Mouse (Mus musculus) limb, embryonic 10.5 days (tissue): ENCODE results near the gene Sertad1. TPM values are rescaled to one million over a fixed set of nuclear protein-coding genes. Genes with fewer than 3 reads are reported as not detected.
A peak's percentile ranks its signal among the peaks of the same experiment; 100 is the strongest.

Experiments used
- DNase-seq: peaks from one replicate; pipeline ENCODE4 v3.0.0-alpha.2; 2017; ENCODE audit warnings: low spot score
- H3K27ac ChIP-seq: fragments of 300-500 bp; sonication (generic); 2 replicates; pipeline ENCODE4 v1.5.1; 2016; ENCODE audit warnings: mild to moderate bottlenecking
- H3K27me3 ChIP-seq: fragments of 300-500 bp; sonication (generic); 2 replicates; pipeline ENCODE4 v1.6.1; 2016; ENCODE audit warnings: low read depth, mild to moderate bottlenecking; ENCODE audit not compliant: poor library complexity, severe bottlenecking
- H3K36me3 ChIP-seq: fragments of 300-500 bp; sonication (generic); 2 replicates; pipeline ENCODE4 v1.6.1; 2016; ENCODE audit warnings: mild to moderate bottlenecking, moderate library complexity
- H3K4me1 ChIP-seq: fragments of 300-500 bp; sonication (generic); 2 replicates; pipeline ENCODE4 v1.6.1; 2016
- H3K4me3 ChIP-seq: fragments of 300-500 bp; sonication (generic); 2 replicates; pipeline ENCODE4 v1.5.1; 2016; ENCODE audit warnings: mild to moderate bottlenecking, moderate library complexity
- H3K9me3 ChIP-seq: fragments of 300-500 bp; sonication (generic); replicated peaks from 2 replicates; pipeline ENCODE4 v1.6.1; 2016; ENCODE audit warnings: mild to moderate bottlenecking
- WGBS: fragments of 180-500 bp; shearing (Covaris S2); methylation state at CpG from one replicate; pipeline ENCODE4 v1.1.7; 2016; 5-methylcytosine and 5-hydroxymethylcytosine counted together
- polyA plus RNA-seq: library from polyadenylated mRNA; unstranded; fragments of >200 nt; fragmentation: Nextera tagmentation; extraction: Ambion mirVana; gene quantifications from 2 replicates; pipeline ENCODE4 v1.2.1, GENCODE M21; 2016

Gene Sertad1
- polyA plus RNA-seq = 25.0 and 29.8 TPM in 2 replicates

DNA sequence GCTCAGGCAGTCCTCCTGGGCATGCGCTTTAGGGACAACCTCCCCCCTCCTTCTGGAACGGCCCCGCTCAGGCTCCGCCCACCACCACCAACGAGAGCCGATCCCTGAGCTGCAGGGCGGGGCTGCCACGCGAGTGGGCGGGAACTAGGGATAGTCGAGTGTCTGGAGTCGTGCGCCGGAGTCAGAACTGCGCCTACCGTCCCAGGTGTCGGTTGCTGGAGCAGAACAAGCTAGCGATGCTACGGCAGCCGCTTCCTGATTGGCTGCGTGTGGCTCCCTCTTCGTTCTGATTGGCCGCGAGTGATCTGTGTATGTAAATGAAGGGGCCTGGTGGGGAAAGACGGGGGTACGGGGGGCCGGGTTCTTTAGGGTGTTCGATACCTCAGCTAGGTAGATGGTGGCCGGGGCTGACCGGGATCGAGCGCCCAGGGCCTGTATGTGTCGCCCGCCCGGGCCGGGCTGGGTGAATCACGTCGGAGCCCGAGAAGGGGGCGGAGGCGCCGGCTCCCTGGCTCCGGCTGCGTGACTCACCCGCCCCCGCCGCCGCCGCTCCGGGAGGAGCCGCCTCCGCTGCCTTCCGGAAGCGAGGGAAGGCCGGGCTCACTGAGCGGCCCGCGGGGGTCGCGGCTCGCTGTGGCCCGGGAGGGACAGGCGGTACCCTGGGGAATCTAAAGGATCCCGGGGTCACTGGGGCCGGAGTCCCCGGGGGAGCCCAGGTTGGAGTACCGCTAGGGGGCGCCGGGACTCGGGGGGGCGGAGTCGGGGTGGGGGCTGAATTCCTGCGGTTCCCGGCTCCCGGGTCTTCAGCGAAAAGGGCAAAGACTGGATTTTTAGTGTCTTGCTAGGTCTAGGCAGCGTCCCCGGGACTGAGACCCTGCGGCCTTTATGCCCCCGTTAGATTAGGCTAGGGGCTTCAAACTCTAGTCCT lies at the start of gene Sertad1:
Sertad1 (plus strand) TSS at position 141 of the 928 bp plus-strand sequence.
- H3K9me3 ChIP-seq = no peaks in the 10 kb centered on the region
- H3K27me3 ChIP-seq = no peaks in the 10 kb centered on the region
- peaks cover 49% of the 10 kb centered on the region for H3K4me1 ChIP-seq
- H3K36me3 ChIP-seq = peaks cover 9% of the 10 kb centered on the region
- peak within 1 kb of the TSS; percentile 82 for H3K4me3 ChIP-seq
- peak within 1 kb of the TSS; percentile 98 for H3K27ac ChIP-seq
- peak; percentile 99 for DNase-seq
- WGBS = under 1% methylated on average over 80 of the region's 80 CpGs

DNA sequence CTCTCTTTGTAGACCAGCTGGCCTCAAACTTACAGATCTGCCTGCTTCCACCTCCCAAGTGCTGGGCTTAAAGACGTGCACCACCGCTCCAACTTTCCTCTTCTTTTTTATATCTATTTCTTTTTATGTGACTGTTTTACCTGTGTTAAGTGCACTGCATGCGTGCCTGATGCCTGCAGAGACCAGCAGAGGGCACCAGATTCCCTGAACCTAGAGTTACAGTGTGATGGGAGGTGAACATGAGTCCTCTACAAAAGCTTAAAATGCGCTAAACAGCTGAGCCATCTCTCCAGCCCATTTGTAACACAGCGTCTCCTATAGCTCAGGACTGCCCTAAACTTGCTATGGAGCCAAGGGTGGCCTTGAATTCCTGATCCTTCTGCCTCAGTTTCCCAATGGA lies 49.2 kb upstream of the Sertad1 start:
- Histone ChIP-seq H3K27ac (no peak overlapping the region), H3K27me3 (peaks cover 29% of the 10 kb centered on the region), H3K36me3 (no peaks in the 10 kb centered on the region), H3K4me3 (no peak overlapping the region), H3K4me1 (peaks cover 4% of the 10 kb centered on the region), H3K9me3 (0 out of 2 replicates have a peak, but pooled peaks cover 3% of the 10 kb centered on the region)
- 59% methylated on average over 5 of the region's 5 CpGs for WGBS
- DNase-seq = peak; percentile 46

DNA sequence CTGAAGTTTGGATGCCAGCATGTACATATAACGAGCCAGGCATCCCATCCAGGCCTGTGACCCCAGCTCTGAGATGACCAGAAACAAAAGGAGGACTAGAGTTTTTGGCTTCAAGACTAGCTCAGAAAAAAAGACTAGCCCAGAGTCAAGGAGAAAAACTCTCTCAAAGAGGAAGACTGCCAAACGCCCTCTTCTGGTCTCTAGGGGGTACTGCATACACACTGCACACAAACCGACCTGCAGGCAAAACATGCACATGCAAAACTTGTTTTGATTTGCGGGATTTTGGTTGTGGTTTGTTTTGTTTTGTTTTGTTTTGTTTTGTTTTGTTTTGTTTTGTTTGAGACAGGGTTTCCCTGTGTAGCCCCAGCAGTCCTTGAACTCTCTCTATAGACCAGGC lies 46.7 kb upstream of the Sertad1 start:
- WGBS = 85% methylated on average over 4 of the region's 4 CpGs
- Histone ChIP-seq H3K27me3 (peaks cover 20% of the 10 kb centered on the region), H3K4me3 (no peak overlapping the region), H3K9me3 (0 out of 2 replicates have a peak, but pooled peaks cover 3% of the 10 kb centered on the region), H3K4me1 (no peaks in the 10 kb centered on the region), H3K27ac (no peak overlapping the region), H3K36me3 (no peaks in the 10 kb centered on the region)
- DNase-seq = no peak

DNA sequence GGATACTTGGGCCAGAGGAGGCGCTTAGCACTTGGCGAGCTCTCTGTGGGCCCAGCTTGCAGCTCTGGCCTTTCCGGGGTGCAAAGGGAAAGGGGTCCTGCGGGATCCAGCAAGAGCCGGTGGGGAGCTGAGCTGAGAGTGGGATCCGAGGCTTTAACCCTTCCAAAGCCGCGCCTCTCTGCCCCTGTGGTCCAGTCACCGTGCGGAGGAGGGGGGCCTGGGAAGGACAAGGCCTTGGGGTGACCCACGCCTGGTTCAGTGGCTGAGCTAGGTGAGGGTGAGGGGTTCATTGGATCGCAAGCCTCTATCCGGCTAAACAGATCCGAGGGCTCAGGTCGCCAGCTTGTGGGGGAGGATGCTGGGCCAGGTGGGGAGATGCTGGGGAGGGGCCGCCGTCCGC lies 40.7 kb upstream of the Sertad1 start:
- peak overlapping the region; percentile 62 for H3K4me3 ChIP-seq
- DNase-seq = peak; percentile 50
- peaks cover 49% of the 10 kb centered on the region for H3K27me3 ChIP-seq
- H3K36me3 ChIP-seq = no peaks in the 10 kb centered on the region
- no peaks in the 10 kb centered on the region for H3K9me3 ChIP-seq
- H3K4me1 ChIP-seq = peaks cover 20% of the 10 kb centered on the region
- 4% methylated on average over 18 of the region's 18 CpGs for WGBS
- H3K27ac ChIP-seq = peak overlapping the region; percentile 61

DNA sequence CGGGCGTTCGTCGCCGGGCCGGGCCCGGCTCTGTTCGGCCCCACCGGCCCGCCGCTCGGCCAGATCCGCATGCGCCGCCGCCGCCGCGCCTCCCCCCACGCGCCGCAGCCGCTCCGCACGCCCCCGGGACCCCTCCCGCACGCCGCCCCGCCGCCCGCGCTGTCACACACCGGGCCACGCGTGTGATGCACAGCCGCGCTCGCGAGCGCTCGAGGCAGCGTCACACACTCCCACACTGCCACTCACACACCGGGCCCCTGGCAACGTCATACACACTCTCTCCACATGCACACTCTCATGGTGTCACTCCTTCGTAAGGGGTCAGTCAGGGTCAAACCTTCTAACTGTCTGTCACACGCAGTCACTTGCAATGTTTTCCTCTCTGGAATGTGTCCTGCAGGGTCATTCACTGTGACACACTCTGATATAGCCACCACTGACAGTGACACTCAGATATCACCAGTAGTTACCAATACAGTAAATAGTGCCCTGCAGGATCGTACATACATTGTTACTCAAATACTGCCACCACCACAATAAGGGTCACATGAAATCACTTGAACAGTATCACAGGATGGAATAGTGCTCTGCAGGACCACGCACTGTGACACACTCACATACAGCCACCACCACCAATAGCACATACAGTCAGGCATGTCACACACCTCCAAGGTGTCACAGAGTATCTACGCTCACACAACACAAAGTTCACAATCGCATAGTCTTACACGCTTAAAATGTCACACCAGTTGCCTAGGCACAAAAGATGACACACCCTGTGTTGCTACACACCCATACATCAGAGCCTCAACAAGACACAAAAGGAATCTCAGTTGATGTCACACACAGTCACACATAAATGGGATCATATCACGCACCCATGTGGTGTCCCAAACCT lies 39.9 kb upstream of the Sertad1 start:
- peaks cover 20% of the 10 kb centered on the region for H3K4me1 ChIP-seq
- peaks cover 49% of the 10 kb centered on the region for H3K27me3 ChIP-seq
- 8% methylated on average over 53 of the region's 53 CpGs for WGBS
- peak overlapping the region; percentile 62 for H3K4me3 ChIP-seq
- no peaks in the 10 kb centered on the region for H3K36me3 ChIP-seq
- DNase-seq = peak; percentile 39
- H3K27ac ChIP-seq = peak overlapping the region; percentile 61
- no peaks in the 10 kb centered on the region for H3K9me3 ChIP-seq

DNA sequence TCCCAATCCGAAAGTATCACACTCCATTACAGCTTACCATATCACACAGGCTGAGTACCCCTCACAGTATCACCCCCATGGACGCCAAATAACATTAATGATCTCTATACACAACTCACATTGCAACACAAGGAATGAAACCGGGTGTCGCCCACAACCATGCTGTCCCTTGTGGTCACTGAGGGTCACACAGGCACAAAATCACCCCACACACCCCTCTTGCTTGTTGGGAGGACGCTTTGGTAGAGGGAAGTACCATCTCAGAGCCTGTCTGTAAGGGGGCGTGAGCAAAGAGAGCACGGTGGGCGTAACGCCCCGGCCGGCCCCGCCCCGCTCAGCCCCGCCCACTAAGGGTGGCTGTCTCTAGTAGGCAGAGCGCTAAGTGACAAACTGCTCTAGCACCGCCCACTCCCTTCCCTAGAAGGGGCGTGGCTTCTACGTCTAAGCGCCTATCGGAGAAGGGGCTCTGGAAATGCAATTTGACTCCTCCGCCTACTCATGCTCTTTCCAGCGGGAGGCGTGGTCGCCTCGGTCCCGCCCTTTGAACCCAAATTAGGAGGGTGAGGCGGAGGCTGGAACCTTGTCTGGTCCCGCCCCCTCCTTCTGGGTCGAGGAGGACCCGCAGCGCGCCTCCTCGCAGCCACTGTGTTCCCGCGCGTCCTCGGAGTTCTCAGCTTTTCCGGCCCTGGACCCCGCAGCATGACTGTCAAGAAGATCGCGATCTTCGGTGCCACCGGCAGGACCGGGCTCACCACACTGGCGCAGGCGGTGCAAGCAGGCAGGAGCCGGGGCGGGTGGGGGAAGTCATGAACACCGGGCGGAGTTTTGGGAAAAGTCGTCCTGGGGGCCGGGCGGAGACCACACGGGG lies 39.1 kb upstream of the Sertad1 start, which contains the start of the genes Sptbn4 and Blvrb:
Sptbn4 (minus strand) TSS at position 268 of the 868 bp plus-strand sequence.
Blvrb (plus strand) TSS at position 560 of the 868 bp plus-strand sequence.
- peak within 1 kb of the TSS; percentile 62 for H3K4me3 ChIP-seq
- H3K4me1 ChIP-seq = peaks cover 20% of the 10 kb centered on the region
- H3K9me3 ChIP-seq = no peaks in the 10 kb centered on the region
- H3K27ac ChIP-seq = peak within 1 kb of the TSS; percentile 61
- DNase-seq = peak; percentile 93
- peaks cover 49% of the 10 kb centered on the region for H3K27me3 ChIP-seq
- no peaks in the 10 kb centered on the region for H3K36me3 ChIP-seq
- WGBS = 1% methylated on average over 54 of the region's 54 CpGs

DNA sequence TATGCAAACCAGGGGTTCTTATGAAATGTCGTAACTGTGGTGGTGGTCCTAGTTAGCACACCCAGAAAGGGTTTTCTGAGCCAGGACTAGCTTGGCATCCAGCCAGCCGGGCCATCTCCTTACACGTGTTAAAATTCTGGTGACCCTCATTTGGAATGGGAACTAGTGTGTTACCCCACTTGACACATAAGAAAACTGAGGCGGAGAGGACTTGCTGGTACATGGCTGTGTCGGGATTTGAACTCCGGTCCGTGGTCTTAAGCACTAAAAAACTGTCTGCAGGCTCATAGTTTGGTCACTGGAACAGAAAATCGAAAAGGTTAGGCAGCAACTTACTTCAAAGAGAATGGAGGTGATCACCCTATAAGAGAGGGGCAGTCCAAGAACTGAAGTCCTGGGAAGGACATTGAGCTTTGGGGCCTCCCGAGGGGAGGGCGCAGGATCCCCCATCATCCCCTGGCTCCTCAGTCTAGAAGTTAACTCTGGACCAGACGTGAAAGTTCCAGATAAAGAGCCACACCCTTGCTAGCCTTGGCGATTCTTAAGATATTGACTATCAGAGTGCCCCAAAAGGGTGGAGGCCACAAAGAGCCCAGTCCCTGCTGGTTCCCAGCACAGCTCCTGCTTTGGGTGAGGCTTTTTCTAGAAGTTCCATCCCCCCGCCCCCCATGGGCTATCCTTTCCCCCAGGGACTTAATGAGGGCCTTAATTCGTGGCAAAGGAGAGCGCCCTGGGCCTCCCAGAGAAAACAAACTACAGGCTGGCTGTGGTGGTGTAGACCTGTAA lies 38.1 kb upstream of the Sertad1 start:
- no peaks in the 10 kb centered on the region for H3K9me3 ChIP-seq
- no peak for DNase-seq
- H3K27ac ChIP-seq = peak overlapping the region; percentile 59
- WGBS = 58% methylated on average over 15 of the region's 15 CpGs
- H3K4me3 ChIP-seq = peak overlapping the region; percentile 61
- H3K27me3 ChIP-seq = peaks cover 47% of the 10 kb centered on the region
- H3K4me1 ChIP-seq = peaks cover 20% of the 10 kb centered on the region
- H3K36me3 ChIP-seq = no peaks in the 10 kb centered on the region

DNA sequence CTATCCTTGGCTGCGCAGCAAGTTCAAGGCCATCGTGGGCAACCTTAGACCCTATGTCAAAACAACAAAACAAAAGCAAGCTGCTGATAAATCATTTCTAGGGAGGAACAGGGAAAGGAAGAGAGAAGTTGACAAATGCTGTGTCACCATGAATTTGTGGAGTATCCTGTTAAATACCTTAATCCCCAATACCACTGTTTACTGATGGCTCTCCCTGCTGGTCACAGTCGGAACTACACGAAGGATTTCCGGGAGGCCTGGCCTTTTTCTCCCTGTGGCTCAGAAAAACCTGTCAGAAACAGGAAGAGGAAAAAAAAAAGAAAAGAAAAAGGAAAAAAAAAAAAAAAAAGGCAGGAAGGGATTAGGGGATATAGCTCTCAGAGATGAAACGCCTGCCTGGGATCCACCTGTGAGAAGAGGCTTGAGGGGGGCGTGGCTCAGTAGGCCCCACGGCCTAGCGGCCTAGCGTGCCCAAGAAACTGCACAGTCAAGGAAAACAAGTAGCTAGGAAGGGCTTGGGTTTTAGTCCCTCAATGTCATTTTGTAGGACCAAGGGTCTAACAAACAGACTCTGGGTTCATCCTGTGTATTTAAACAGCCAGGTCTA lies 37.4 kb upstream of the Sertad1 start:
- peak; percentile 68 for DNase-seq
- peaks cover 20% of the 10 kb centered on the region for H3K4me1 ChIP-seq
- H3K27ac ChIP-seq = no peak overlapping the region
- H3K4me3 ChIP-seq = no peak overlapping the region
- 64% methylated on average over 10 of the region's 10 CpGs for WGBS
- H3K27me3 ChIP-seq = peaks cover 40% of the 10 kb centered on the region
- H3K9me3 ChIP-seq = no peaks in the 10 kb centered on the region
- H3K36me3 ChIP-seq = no peaks in the 10 kb centered on the region

DNA sequence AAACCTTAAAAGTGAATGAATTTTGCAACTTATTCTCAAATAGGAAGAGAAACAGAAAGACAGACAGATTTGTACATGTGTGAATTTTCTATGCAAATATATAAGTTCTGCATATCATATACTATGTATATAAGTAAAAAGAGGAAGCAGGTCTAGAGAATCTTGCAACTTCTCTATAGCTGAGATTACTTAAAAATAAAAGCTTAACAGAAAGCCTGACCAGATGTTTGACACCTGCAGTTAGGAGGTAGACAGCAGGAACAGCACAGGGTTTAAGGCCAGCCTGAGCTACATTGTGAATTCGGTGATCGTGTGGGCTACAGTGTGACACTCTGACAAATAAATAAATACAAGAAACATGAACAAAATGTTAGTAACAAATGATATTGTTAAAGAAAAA lies 35.4 kb upstream of the Sertad1 start:
- WGBS = 94% methylated on average over 2 of the region's 2 CpGs
- no peaks in the 10 kb centered on the region for H3K36me3 ChIP-seq
- peaks cover 15% of the 10 kb centered on the region for H3K4me1 ChIP-seq
- no peak for DNase-seq
- H3K27ac ChIP-seq = no peak overlapping the region
- H3K27me3 ChIP-seq = peaks cover 20% of the 10 kb centered on the region
- no peaks in the 10 kb centered on the region for H3K9me3 ChIP-seq
- no peak overlapping the region for H3K4me3 ChIP-seq

DNA sequence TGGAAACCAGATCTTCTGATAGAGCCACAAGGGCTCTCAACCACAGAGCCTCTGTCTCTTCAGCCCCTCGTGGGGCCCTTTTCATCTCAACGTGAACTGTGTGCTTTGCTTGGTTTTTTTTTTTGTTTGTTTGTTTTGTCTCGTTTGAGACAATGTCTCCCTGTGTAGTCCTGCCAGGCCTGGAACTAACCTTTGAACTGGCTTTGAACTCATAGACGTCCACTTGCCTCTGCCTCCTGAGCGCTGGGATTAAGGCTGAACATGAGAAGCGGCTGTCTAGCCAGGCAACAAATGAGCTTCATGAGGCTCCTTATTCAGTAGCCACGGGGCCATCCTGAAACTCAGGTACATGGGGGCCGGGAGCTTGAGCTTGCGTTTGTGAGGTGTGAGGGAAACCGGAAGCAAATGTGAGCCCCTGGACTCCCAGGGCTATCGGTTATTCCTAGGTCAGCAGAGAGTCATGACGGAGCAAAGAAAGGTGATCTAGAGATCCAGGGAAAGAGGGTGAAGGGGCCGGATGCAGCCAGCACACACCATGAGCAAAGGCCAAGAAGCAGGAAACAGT lies 34.4 kb upstream of the Sertad1 start:
- DNase-seq = no peak
- Histone ChIP-seq H3K4me3 (no peak overlapping the region), H3K36me3 (no peaks in the 10 kb centered on the region), H3K27me3 (peaks cover 11% of the 10 kb centered on the region), H3K27ac (no peak overlapping the region), H3K4me1 (peaks cover 9% of the 10 kb centered on the region), H3K9me3 (no peaks in the 10 kb centered on the region)
- WGBS = 66% methylated on average over 13 of the region's 13 CpGs
